Mouse (Mus musculus): ENCODE measurements around the gene Tspan18. TPM values are rescaled to one million over a fixed set of nuclear protein-coding genes. Genes with fewer than 3 reads are reported as not detected.

Gene Tspan18
- polyA plus RNA-seq, 1 experiment from 2014 or later, result 16.4 TPM

GRCm38 (mm10) chr2:93193806-93194205 lies 140.5 kb downstream of the Tspan18 start:
- no peak overlapping the region for H3K4me3 ChIP-seq (replicated peaks)

GRCm38 (mm10) chr2:93192671-93193080 lies 141.6 kb downstream of the Tspan18 start:
- no peak for ATAC-seq (ENCODE audit: insufficient number of reproducible peaks, insufficient read depth, low FRiP score, low TSS enrichment, low read depth)
- H3K4me2 ChIP-seq, result no peak overlapping the region
- WGBS, result 7% methylated on average over 6 of the region's 6 CpGs

More at GRCm38 (mm10) chr2:93193806-93194205, 140.5 kb downstream of the Tspan18 start:
- Histone ChIP-seq H3K4me2 (no peak overlapping the region), H3K36me3 (no peaks in the 10 kb centered on the region), H3K27ac (no peak overlapping the region), H3K9ac (replicated peaks) (no peak overlapping the region), H3K9me3 (no peaks in the 10 kb centered on the region), H3K4me1 (replicated peaks) (peaks cover 25% of the 10 kb centered on the region), H3K27me3 (peaks cover 12% of the 10 kb centered on the region)
- ATAC-seq (ENCODE audit: insufficient number of reproducible peaks, insufficient read depth, low FRiP score, low TSS enrichment, low read depth), result no peak
- 68% methylated on average over 4 of the region's 4 CpGs for WGBS

DNA sequence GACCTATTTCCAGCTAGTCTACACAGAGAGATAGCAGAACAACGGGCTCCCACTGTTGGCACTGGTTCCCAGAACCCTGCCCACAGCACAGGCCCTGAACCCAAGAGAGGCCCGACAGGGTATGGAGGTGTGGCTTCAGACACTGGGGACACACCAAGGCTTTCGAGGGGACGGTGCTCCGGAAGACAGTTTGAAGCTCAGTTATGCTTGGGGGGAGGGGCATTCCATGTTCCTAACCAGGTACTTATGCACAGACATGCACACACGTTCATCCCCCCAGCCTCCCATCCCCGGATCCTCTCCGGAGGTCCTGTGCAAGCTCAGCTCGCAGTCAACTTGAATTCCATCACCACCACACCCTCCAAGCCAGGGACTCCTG lies 142.1 kb downstream of the Tspan18 start:
- Histone ChIP-seq H3K4me3 (replicated peaks) (no peak overlapping the region), H3K9me3 (no peaks in the 10 kb centered on the region), H3K9ac (replicated peaks) (0 out of 2 replicates have a peak overlapping the region, but pooled peaks have one; percentile 8), H3K27me3 (peaks cover 26% of the 10 kb centered on the region), H3K27ac (no peak overlapping the region), H3K4me1 (replicated peaks) (peaks cover 30% of the 10 kb centered on the region), H3K36me3 (no peaks in the 10 kb centered on the region), H3K4me2 (no peak overlapping the region)
- ATAC-seq (ENCODE audit: insufficient number of reproducible peaks, insufficient read depth, low FRiP score, low TSS enrichment, low read depth), result no peak
- WGBS, result 63% methylated on average over 9 of the region's 9 CpGs

More at GRCm38 (mm10) chr2:93192671-93193080, 141.6 kb downstream of the Tspan18 start:
- Histone ChIP-seq H3K27ac (no peak overlapping the region), H3K9me3 (no peaks in the 10 kb centered on the region), H3K4me1 (replicated peaks) (peaks cover 30% of the 10 kb centered on the region), H3K27me3 (peaks cover 21% of the 10 kb centered on the region), H3K9ac (replicated peaks) (0 out of 2 replicates have a peak overlapping the region, but pooled peaks have one; percentile 8), H3K36me3 (no peaks in the 10 kb centered on the region), H3K4me3 (replicated peaks) (no peak overlapping the region)

- H3K4me1 ChIP-seq (replicated peaks), result peaks cover 30% of the 10 kb centered on the region
- peaks cover 31% of the 10 kb centered on the region for H3K27me3 ChIP-seq
- H3K4me2 ChIP-seq, result no peak overlapping the region
- H3K36me3 ChIP-seq, result no peaks in the 10 kb centered on the region
- H3K4me3 ChIP-seq (replicated peaks), result no peak overlapping the region
- H3K9ac ChIP-seq (replicated peaks), result no peak overlapping the region
- 81% methylated on average over 14 of the region's 14 CpGs for WGBS
- no peak for ATAC-seq (ENCODE audit: insufficient number of reproducible peaks, insufficient read depth, low FRiP score, low TSS enrichment, low read depth)
- H3K9me3 ChIP-seq, result no peaks in the 10 kb centered on the region
- no peak overlapping the region for H3K27ac ChIP-seq
Observed at GRCm38 (mm10) chr2:93191488-93192181, 142.7 kb downstream of the Tspan18 start.

- Histone ChIP-seq H3K27ac (no peak overlapping the region), H3K9ac (replicated peaks) (no peak overlapping the region), H3K27me3 (peaks cover 38% of the 10 kb centered on the region), H3K4me3 (replicated peaks) (no peak overlapping the region), H3K4me1 (replicated peaks) (peaks cover 30% of the 10 kb centered on the region), H3K4me2 (no peak overlapping the region), H3K36me3 (no peaks in the 10 kb centered on the region), H3K9me3 (no peaks in the 10 kb centered on the region)
- ATAC-seq (ENCODE audit: insufficient number of reproducible peaks, insufficient read depth, low FRiP score, low TSS enrichment, low read depth), result no peak
- WGBS, result 27% methylated on average over 9 of the region's 9 CpGs
Observed at GRCm38 (mm10) chr2:93190771-93191487, 143.4 kb downstream of the Tspan18 start.

GRCm38 (mm10) chr2:93188761-93189458 lies 145.4 kb downstream of the Tspan18 start:
- Histone ChIP-seq H3K4me2 (peak overlapping the region; percentile 100), H3K4me1 (replicated peaks) (peaks cover 30% of the 10 kb centered on the region), H3K4me3 (replicated peaks) (peak overlapping the region; percentile 73), H3K9ac (replicated peaks) (peak overlapping the region; percentile 74), H3K27me3 (peaks cover 58% of the 10 kb centered on the region), H3K36me3 (no peaks in the 10 kb centered on the region), H3K27ac (peak overlapping the region; percentile 41; the same call in 1 of the 2 replicates), H3K9me3 (no peaks in the 10 kb centered on the region)
- WGBS, result 7% methylated on average over 19 of the region's 19 CpGs
- ATAC-seq (ENCODE audit: insufficient number of reproducible peaks, insufficient read depth, low FRiP score, low TSS enrichment, low read depth), result no peak

GRCm38 (mm10) chr2:93188020-93188760 lies 146.1 kb downstream of the Tspan18 start:
- Histone ChIP-seq H3K36me3 (no peaks in the 10 kb centered on the region), H3K27me3 (peaks cover 65% of the 10 kb centered on the region), H3K9me3 (no peaks in the 10 kb centered on the region), H3K4me3 (replicated peaks) (peak overlapping the region; percentile 73), H3K4me1 (replicated peaks) (peaks cover 30% of the 10 kb centered on the region), H3K27ac (peak overlapping the region; percentile 41; the same call in 1 of the 2 replicates), H3K9ac (replicated peaks) (peak overlapping the region; percentile 74), H3K4me2 (peak overlapping the region; percentile 100)
- WGBS, result under 1% methylated on average over 53 of the region's 53 CpGs
- ATAC-seq (ENCODE audit: insufficient number of reproducible peaks, insufficient read depth, low FRiP score, low TSS enrichment, low read depth), result no peak

GRCm38 (mm10) chr2:93187323-93187996 lies 146.8 kb downstream of the Tspan18 start, which contains the start of gene Trp53i11:
Gene Trp53i11, plus strand, starts transcription at chr2:93187548.
- Histone ChIP-seq H3K27me3 (peaks cover 73% of the 10 kb centered on the region), H3K4me2 (peak within 1 kb of the TSS; percentile 100), H3K9me3 (no peaks in the 10 kb centered on the region), H3K9ac (replicated peaks) (peak within 1 kb of the TSS; percentile 74), H3K27ac (peak within 1 kb of the TSS; percentile 41; the same call in 1 of the 2 replicates), H3K4me1 (replicated peaks) (peaks cover 24% of the 10 kb centered on the region), H3K4me3 (replicated peaks) (peak within 1 kb of the TSS; percentile 73), H3K36me3 (no peaks in the 10 kb centered on the region)
- peak; percentile 64; the same call in 1 of the 2 replicates for ATAC-seq (ENCODE audit: insufficient number of reproducible peaks, insufficient read depth, low FRiP score, low TSS enrichment, low read depth)
- WGBS, result under 1% methylated on average over 69 of the region's 69 CpGs

- Histone ChIP-seq H3K4me1 (replicated peaks) (peaks cover 14% of the 10 kb centered on the region), H3K4me2 (no peak overlapping the region), H3K27me3 (peaks cover 98% of the 10 kb centered on the region), H3K9ac (replicated peaks) (no peak overlapping the region), H3K9me3 (no peaks in the 10 kb centered on the region), H3K27ac (no peak overlapping the region), H3K36me3 (no peaks in the 10 kb centered on the region), H3K4me3 (replicated peaks) (no peak overlapping the region)
- WGBS, result 68% methylated on average over 11 of the region's 11 CpGs
- no peak for ATAC-seq (ENCODE audit: insufficient number of reproducible peaks, insufficient read depth, low FRiP score, low TSS enrichment, low read depth)
Observed at GRCm38 (mm10) chr2:93182859-93183258, 151.4 kb downstream of the Tspan18 start.

All from limb, embryonic 12.5 days (tissue).